Mouse (Mus musculus) erythroid progenitor cell, adult 5-6 weeks (primary cell): ENCODE results near the gene Hras. TPM values are rescaled to one million over a fixed set of nuclear protein-coding genes. Genes with fewer than 3 reads are reported as not detected.
A peak's percentile ranks its signal among the peaks of the same experiment; 100 is the strongest.

Source experiments
- ATAC-seq: replicated peaks from 2 replicates; pipeline ENCODE4 v1.8.0; 2016; ENCODE audit warnings: moderate number of reproducible peaks, mild to moderate bottlenecking, moderate TSS enrichment, inconsistent platforms; ENCODE audit not compliant: poor library complexity, low FRiP score, severe bottlenecking
- total RNA-seq, 2 experiments: library from RNA; stranded (forward) in 1 of 2; stranded (reverse) in 1 of 2; fragments of 150-400 nt in 1 of 2; fragments of 186-747, 209-891 nt in 1 of 2; gene quantifications; 2 replicates each; pipeline versions ENCODE4 v1.2.3 to v1.2.4; 2015 to 2017; ENCODE audit warnings: low replicate concordance in 2 of 2

The Hras gene
- total RNA-seq, 2 experiments from 2014 or later, result 39.8 to 40.5 TPM

GRCm38 (mm10) chr7:141143112-141143511 is 50.7 kb downstream of the Hras start:
- peak; percentile 60 for ATAC-seq

- no peak for ATAC-seq
These were observed 52.5 kb downstream of the Hras start for GRCm38 (mm10) chr7:141141326-141141725.

Other genes starting within 250 kb of the Hras start
- gene Ifitm5, start 243.7 kb downstream of the Hras start, total RNA-seq (2015; ENCODE audit: low replicate concordance), result not detected in 2 replicates
- not detected in 2 replicates for gene Ifitm5, start 243.7 kb downstream of the Hras start, total RNA-seq (2017; ENCODE audit: low replicate concordance)
- not detected in 2 replicates for gene Gm45717, start 238.1 kb downstream of the Hras start, total RNA-seq (2015; ENCODE audit: low replicate concordance)
- not detected in 2 replicates for gene Gm45717, start 238.1 kb downstream of the Hras start, total RNA-seq (2017; ENCODE audit: low replicate concordance)
- 61.6 and 73.4 TPM in 2 replicates for gene Ifitm2, start 238.0 kb downstream of the Hras start, total RNA-seq (2015; ENCODE audit: low replicate concordance)
- gene Ifitm2, start 238.0 kb downstream of the Hras start, total RNA-seq (2017; ENCODE audit: low replicate concordance), result 14.5 and 51.7 TPM in 2 replicates
- 31.0 TPM in 1 of 2 replicates, not detected in the other for gene Ifitm1, start 226.8 kb downstream of the Hras start, total RNA-seq (2015; ENCODE audit: low replicate concordance)
- 0.90 and 20.6 TPM in 2 replicates for gene Ifitm1, start 226.8 kb downstream of the Hras start, total RNA-seq (2017; ENCODE audit: low replicate concordance)
- 156 and 271 TPM in 2 replicates for gene Ifitm3, start 183.2 kb downstream of the Hras start, total RNA-seq (2015; ENCODE audit: low replicate concordance)
- gene Ifitm3, start 183.2 kb downstream of the Hras start, total RNA-seq (2017; ENCODE audit: low replicate concordance), result 73.5 and 106 TPM in 2 replicates
- gene Ifitm6, start 176.1 kb downstream of the Hras start, total RNA-seq (2015; ENCODE audit: low replicate concordance), result 172 and 212 TPM in 2 replicates
- 65.6 and 95.9 TPM in 2 replicates for gene Ifitm6, start 176.1 kb downstream of the Hras start, total RNA-seq (2017; ENCODE audit: low replicate concordance)
- gene Gm17387, start 164.9 kb downstream of the Hras start, total RNA-seq (2015; ENCODE audit: low replicate concordance), result not detected in 2 replicates
- not detected in 2 replicates for gene Gm17387, start 164.9 kb downstream of the Hras start, total RNA-seq (2017; ENCODE audit: low replicate concordance)
- gene B4galnt4, start 132.9 kb downstream of the Hras start, total RNA-seq (2015; ENCODE audit: low replicate concordance), result not detected in 2 replicates
- 0.26 TPM in 1 of 2 replicates, not detected in the other for gene B4galnt4, start 132.9 kb downstream of the Hras start, total RNA-seq (2017; ENCODE audit: low replicate concordance)
- gene Pkp3, start 115.8 kb downstream of the Hras start, total RNA-seq (2015; ENCODE audit: low replicate concordance), result 4.3 TPM in 1 of 2 replicates, not detected in the other
- 0.91 and 1.3 TPM in 2 replicates for gene Pkp3, start 115.8 kb downstream of the Hras start, total RNA-seq (2017; ENCODE audit: low replicate concordance)
- 4.2 and 10.5 TPM in 2 replicates for gene Sigirr, start 93.4 kb downstream of the Hras start, total RNA-seq (2015; ENCODE audit: low replicate concordance)
- 1.5 TPM in 1 of 2 replicates, not detected in the other for gene Sigirr, start 93.4 kb downstream of the Hras start, total RNA-seq (2017; ENCODE audit: low replicate concordance)
- gene Ano9, start 76.2 kb downstream of the Hras start, total RNA-seq (2015; ENCODE audit: low replicate concordance), result not detected in 2 replicates
- gene Ano9, start 76.2 kb downstream of the Hras start, total RNA-seq (2017; ENCODE audit: low replicate concordance), result not detected in 2 replicates
- gene Ptdss2, start 71.6 kb downstream of the Hras start, total RNA-seq (2015; ENCODE audit: low replicate concordance), result 278 and 380 TPM in 2 replicates
- 309 and 327 TPM in 2 replicates for gene Ptdss2, start 71.6 kb downstream of the Hras start, total RNA-seq (2017; ENCODE audit: low replicate concordance)
- 9.6 and 16.2 TPM in 2 replicates for gene Rnh1, start 21.1 kb downstream of the Hras start, total RNA-seq (2015; ENCODE audit: low replicate concordance)
- 3.7 and 20.5 TPM in 2 replicates for gene Rnh1, start 21.1 kb downstream of the Hras start, total RNA-seq (2017; ENCODE audit: low replicate concordance)
- gene Lrrc56, start 152 bp upstream of the Hras start, total RNA-seq (2015; ENCODE audit: low replicate concordance), result 8.3 and 8.8 TPM in 2 replicates
- 3.6 and 5.8 TPM in 2 replicates for gene Lrrc56, start 152 bp upstream of the Hras start, total RNA-seq (2017; ENCODE audit: low replicate concordance)
- gene Lmntd2, start 20.1 kb upstream of the Hras start, total RNA-seq (2015; ENCODE audit: low replicate concordance), result 1.8 TPM in 1 of 2 replicates, not detected in the other
- gene Lmntd2, start 20.1 kb upstream of the Hras start, total RNA-seq (2017; ENCODE audit: low replicate concordance), result 2.2 TPM in 1 of 2 replicates, not detected in the other
- gene Rassf7, start 21.9 kb upstream of the Hras start, total RNA-seq (2015; ENCODE audit: low replicate concordance), result 33.1 and 33.9 TPM in 2 replicates
- gene Rassf7, start 21.9 kb upstream of the Hras start, total RNA-seq (2017; ENCODE audit: low replicate concordance), result 10.9 and 13.4 TPM in 2 replicates
- gene Phrf1, start 34.8 kb upstream of the Hras start, total RNA-seq (2015; ENCODE audit: low replicate concordance), result 80.1 and 114 TPM in 2 replicates
- 63.5 and 90.0 TPM in 2 replicates for gene Phrf1, start 34.8 kb upstream of the Hras start, total RNA-seq (2017; ENCODE audit: low replicate concordance)
- 52.8 and 81.4 TPM in 2 replicates for gene Irf7, start 72.5 kb upstream of the Hras start, total RNA-seq (2015; ENCODE audit: low replicate concordance)
- 68.6 and 76.5 TPM in 2 replicates for gene Irf7, start 72.5 kb upstream of the Hras start, total RNA-seq (2017; ENCODE audit: low replicate concordance)
- gene Cdhr5, start 82.8 kb upstream of the Hras start, total RNA-seq (2015; ENCODE audit: low replicate concordance), result not detected in 2 replicates
- gene Cdhr5, start 82.8 kb upstream of the Hras start, total RNA-seq (2017; ENCODE audit: low replicate concordance), result not detected in 2 replicates
- not detected in 2 replicates for gene Sct, start 85.1 kb upstream of the Hras start, total RNA-seq (2015; ENCODE audit: low replicate concordance)
- not detected in 2 replicates for gene Sct, start 85.1 kb upstream of the Hras start, total RNA-seq (2017; ENCODE audit: low replicate concordance)
- gene Drd4, start 98.0 kb upstream of the Hras start, total RNA-seq (2015; ENCODE audit: low replicate concordance), result not detected in 2 replicates
- gene Drd4, start 98.0 kb upstream of the Hras start, total RNA-seq (2017; ENCODE audit: low replicate concordance), result not detected in 2 replicates
- gene Deaf1, start 133.7 kb upstream of the Hras start, total RNA-seq (2015; ENCODE audit: low replicate concordance), result 46.5 and 55.8 TPM in 2 replicates
- gene Deaf1, start 133.7 kb upstream of the Hras start, total RNA-seq (2017; ENCODE audit: low replicate concordance), result 26.2 and 40.8 TPM in 2 replicates
- 13.4 and 26.7 TPM in 2 replicates for gene Tmem80, start 133.7 kb upstream of the Hras start, total RNA-seq (2015; ENCODE audit: low replicate concordance)
- gene Tmem80, start 133.7 kb upstream of the Hras start, total RNA-seq (2017; ENCODE audit: low replicate concordance), result 8.3 and 8.6 TPM in 2 replicates
- gene Eps8l2, start 144.9 kb upstream of the Hras start, total RNA-seq (2015; ENCODE audit: low replicate concordance), result not detected in 2 replicates
- gene Eps8l2, start 144.9 kb upstream of the Hras start, total RNA-seq (2017; ENCODE audit: low replicate concordance), result 1.4 TPM in 1 of 2 replicates, not detected in the other
- gene Taldo1, start 198.2 kb upstream of the Hras start, total RNA-seq (2015; ENCODE audit: low replicate concordance), result 108 and 138 TPM in 2 replicates
- gene Taldo1, start 198.2 kb upstream of the Hras start, total RNA-seq (2017; ENCODE audit: low replicate concordance), result 354 and 496 TPM in 2 replicates
- 3.4 and 14.4 TPM in 2 replicates for gene Gatd1, start 220.1 kb upstream of the Hras start, total RNA-seq (2015; ENCODE audit: low replicate concordance)
- gene Gatd1, start 220.1 kb upstream of the Hras start, total RNA-seq (2017; ENCODE audit: low replicate concordance), result 4.4 and 9.2 TPM in 2 replicates
- gene Cend1, start 235.5 kb upstream of the Hras start, total RNA-seq (2015; ENCODE audit: low replicate concordance), result not detected in 2 replicates
- gene Cend1, start 235.5 kb upstream of the Hras start, total RNA-seq (2017; ENCODE audit: low replicate concordance), result not detected in 2 replicates
- gene Slc25a22, start 243.9 kb upstream of the Hras start, total RNA-seq (2015; ENCODE audit: low replicate concordance), result 28.5 and 37.3 TPM in 2 replicates
- gene Slc25a22, start 243.9 kb upstream of the Hras start, total RNA-seq (2017; ENCODE audit: low replicate concordance), result 1.4 and 7.1 TPM in 2 replicates